Mouse (Mus musculus): Measurements from ENCODE around the gene Trappc1.

DNA sequence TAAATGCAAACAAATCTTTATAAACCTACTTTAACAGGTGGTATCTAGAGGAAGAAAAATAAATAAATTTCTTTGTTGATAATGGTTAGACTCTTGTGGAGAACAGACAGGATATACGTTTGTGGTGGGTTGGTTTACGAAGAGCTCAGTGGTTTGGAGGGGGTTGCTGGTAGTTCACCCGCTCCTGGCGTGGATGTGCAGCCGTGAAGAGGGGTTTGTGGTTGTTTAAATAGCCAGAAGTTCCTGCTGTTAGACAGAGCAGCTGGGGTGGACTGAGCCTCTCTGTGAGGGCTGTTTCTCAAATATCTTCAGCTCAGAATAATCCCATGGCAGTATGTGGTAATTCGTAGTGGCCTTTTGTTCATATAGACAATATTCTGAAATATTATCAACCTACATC, 48.1 kb upstream of the Trappc1 start:
- TF ChIP-seq CTCF (IDR thresholded peaks at IDR 0.05; ENCODE audit: low read depth) (no peak), EP300 (optimal IDR thresholded peaks at IDR 0.05) (no peak)

Measured in stomach, postnatal 0 days (tissue).